Mouse (Mus musculus) heart, postnatal 0 days (tissue): ENCODE measurements around the gene Spag9. TPM values are rescaled to one million over a fixed set of nuclear protein-coding genes. Genes with fewer than 3 reads are reported as not detected.
A peak's percentile ranks its signal among the peaks of the same experiment; 100 is the strongest.

ENCODE experiments used
- ATAC-seq: fragments of 200-750 bp; cut with Nextera tagmentation; 2 replicates; pipeline ENCODE4 v1.8.0; 2017; ENCODE audit warnings: low read depth, moderate number of reproducible peaks, moderate library complexity; ENCODE audit not compliant: insufficient read depth
- DNase-seq: peaks from one replicate; pipeline ENCODE4 v3.0.0-alpha.2; 2016; ENCODE audit warnings: low spot score
- H3K27ac ChIP-seq: fragments of 300-500 bp; sonication (generic); 2 replicates; pipeline ENCODE4 v1.5.1; 2014; ENCODE audit warnings: low read depth, mild to moderate bottlenecking
- H3K27me3 ChIP-seq: fragments of 300-500 bp; sonication (generic); 2 replicates; pipeline ENCODE4 v1.6.1; 2014; ENCODE audit warnings: low read length, mixed read lengths; ENCODE audit not compliant: control insufficient read depth, insufficient read depth
- H3K36me3 ChIP-seq: fragments of 300-500 bp; sonication (generic); replicated peaks from 2 replicates; pipeline ENCODE4 v1.6.1; 2014; ENCODE audit warnings: low read length, mixed read lengths; ENCODE audit not compliant: control insufficient read depth, insufficient read depth
- H3K4me1 ChIP-seq: fragments of 300-500 bp; sonication (generic); 2 replicates; pipeline ENCODE4 v1.6.1; 2014; ENCODE audit warnings: antibody characterized with exemption; ENCODE audit not compliant: control insufficient read depth, insufficient read depth
- H3K4me2 ChIP-seq: fragments of 300-500 bp; sonication (generic); 2 replicates; pipeline ENCODE4 v1.6.1; 2014; ENCODE audit warnings: low read depth, mild to moderate bottlenecking, low read length, moderate library complexity
- H3K4me3 ChIP-seq: fragments of 300-500 bp; sonication (generic); 2 replicates; pipeline ENCODE4 v1.5.1; 2014; ENCODE audit warnings: low read depth, low read length
- H3K9ac ChIP-seq: fragments of 300-500 bp; sonication (generic); replicated peaks from 2 replicates; pipeline ENCODE4 v1.6.1; 2014; ENCODE audit warnings: low read depth, low read length, mixed read lengths
- H3K9me3 ChIP-seq: fragments of 300-500 bp; sonication (generic); replicated peaks from 2 replicates; pipeline ENCODE4 v1.6.1; 2016; ENCODE audit warnings: low read length; ENCODE audit not compliant: control insufficient read depth
- CTCF ChIP-seq: IDR thresholded peaks from 2 replicates; pipeline ENCODE4 v1.5.1; 2016; ENCODE audit warnings: antibody characterized with exemption, control low read depth, low read depth
- EP300 ChIP-seq: IDR thresholded peaks from 2 replicates; pipeline ENCODE4 v1.6.1; 2016; ENCODE audit warnings: antibody characterized with exemption, low read depth
- WGBS: fragments of 180-500 bp; shearing (Covaris S2); extraction: QIAGEN DNeasy Blood & Tissue Kit; methylation state at CpG from one replicate; pipeline ENCODE4 v1.1.7; 2014; 5-methylcytosine and 5-hydroxymethylcytosine counted together
- polyA plus RNA-seq: library from polyadenylated mRNA; unstranded; fragments of >200 nt; fragmentation: Nextera tagmentation; extraction: Ambion mirVana; gene quantifications from 2 replicates; pipeline ENCODE4 v1.2.1, GENCODE M21; 2015
- total RNA-seq: library from RNA; depleted of rRNA; stranded (reverse); fragments of >200 nt; gene quantifications from 2 replicates; pipeline ENCODE4 v1.2.3, GENCODE M21; 2014; ENCODE audit warnings: low replicate concordance

Spag9 gene
- total and polyA plus RNA-seq, 2 experiments from 2014 or later = 40.0 to 47.8 TPM

DNA sequence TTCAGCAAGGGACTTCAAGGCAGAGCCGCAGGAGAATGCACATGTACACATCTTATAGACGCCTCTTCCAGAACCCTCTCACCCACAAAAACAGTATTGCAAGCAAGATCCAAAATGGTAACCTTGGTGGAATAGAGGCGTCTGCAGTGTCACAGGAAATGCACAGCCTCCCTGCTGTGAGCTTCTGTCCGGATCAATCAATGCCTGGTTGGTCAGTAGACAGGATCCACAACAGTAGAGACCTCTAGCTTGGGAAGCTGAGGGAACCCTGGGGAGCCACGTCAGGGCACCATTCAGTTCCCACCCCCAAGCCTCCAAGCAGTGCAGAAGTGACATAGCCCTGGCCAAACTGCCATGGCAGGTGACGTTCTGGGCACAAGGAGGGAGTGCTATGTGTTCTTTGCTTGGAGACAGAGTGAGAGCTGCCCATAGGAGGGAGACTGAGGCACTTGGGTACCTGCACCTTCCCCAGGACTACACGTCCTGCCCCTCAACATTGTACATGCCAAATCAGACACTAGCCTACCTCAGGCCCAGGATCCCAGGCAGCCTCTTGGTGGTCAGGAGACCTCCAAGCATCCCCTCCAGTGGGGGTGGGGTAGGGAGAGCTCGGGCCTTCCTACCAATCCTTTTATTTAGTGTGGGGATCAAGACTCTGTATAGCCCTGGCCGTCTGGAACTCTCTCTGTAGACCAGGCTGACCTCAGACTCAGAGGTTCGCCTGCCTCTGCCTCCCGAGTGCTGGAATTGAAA, 151.0 kb downstream of the Spag9 start:
- no peak overlapping the region for H3K4me2 ChIP-seq
- DNase-seq = no peak
- H3K4me1 ChIP-seq = peaks cover 5% of the 10 kb centered on the region; the same call in 1 of the 2 replicates
- H3K9ac ChIP-seq = no peak overlapping the region
- no peaks in the 10 kb centered on the region for H3K36me3 ChIP-seq
- peaks cover 7% of the 10 kb centered on the region; the same call in 1 of the 2 replicates for H3K27me3 ChIP-seq
- H3K27ac ChIP-seq = no peak overlapping the region
- no peaks in the 10 kb centered on the region for H3K9me3 ChIP-seq
- no peak overlapping the region for H3K4me3 ChIP-seq
- 84% methylated on average over 11 of the region's 11 CpGs for WGBS
- no peak for TF ChIP-seq EP300
- TF ChIP-seq CTCF = no peak
- no peak for ATAC-seq

GRCm38 (mm10) chr11:94148105-94148696, 152.3 kb downstream of the Spag9 start:
- H3K27ac ChIP-seq = no peak overlapping the region
- TF ChIP-seq CTCF (no peak), EP300 (no peak)
- H3K36me3 ChIP-seq = no peaks in the 10 kb centered on the region
- H3K9ac ChIP-seq = no peak overlapping the region
- H3K4me3 ChIP-seq = no peak overlapping the region
- peaks cover 7% of the 10 kb centered on the region; the same call in 1 of the 2 replicates for H3K27me3 ChIP-seq
- ATAC-seq (no peak), DNase-seq (no peak)
- no peak overlapping the region for H3K4me2 ChIP-seq
- H3K4me1 ChIP-seq = peaks cover 5% of the 10 kb centered on the region; the same call in 1 of the 2 replicates
- 67% methylated on average over 12 of the region's 12 CpGs for WGBS
- H3K9me3 ChIP-seq = no peaks in the 10 kb centered on the region

DNA sequence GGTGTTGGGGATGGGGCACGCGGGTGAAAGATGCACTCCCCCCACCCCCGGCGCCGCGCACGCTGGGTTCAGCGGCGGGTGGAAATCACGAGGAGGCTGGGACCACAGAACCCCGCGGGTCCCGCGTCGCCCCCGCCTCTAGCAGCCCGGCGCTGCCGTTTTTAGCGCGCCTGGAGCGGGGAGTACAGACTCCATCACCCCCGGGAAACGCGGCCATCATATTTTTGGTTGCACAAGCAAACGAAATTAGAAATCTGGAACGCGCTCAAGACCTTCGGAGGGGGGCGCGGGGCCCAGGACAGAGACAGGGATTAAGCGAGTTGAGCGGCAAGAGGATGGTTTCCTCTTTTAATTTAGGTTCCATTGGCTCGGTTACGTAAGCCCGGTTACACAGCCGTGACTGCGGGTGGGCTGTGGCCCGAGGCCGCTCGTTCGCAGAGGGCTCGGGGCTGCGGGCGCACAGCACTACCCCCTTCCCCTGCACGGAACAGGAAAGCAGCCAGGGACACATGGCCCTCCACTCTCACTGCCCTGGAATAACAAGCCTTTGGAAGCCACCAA, 153.1 kb downstream of the Spag9 start:
- peaks cover 5% of the 10 kb centered on the region; the same call in 1 of the 2 replicates for H3K4me1 ChIP-seq
- H3K4me3 ChIP-seq = peak overlapping the region; percentile 54
- ATAC-seq = 0 out of 2 replicates have a peak, but pooled peaks have one; percentile 18
- peak overlapping the region; percentile 69 for H3K9ac ChIP-seq
- peak overlapping the region; percentile 83 for H3K4me2 ChIP-seq
- no peak for DNase-seq
- H3K36me3 ChIP-seq = no peaks in the 10 kb centered on the region
- H3K27me3 ChIP-seq = peaks cover 7% of the 10 kb centered on the region; the same call in 1 of the 2 replicates
- peak overlapping the region; percentile 39 for H3K27ac ChIP-seq
- TF ChIP-seq EP300 = no peak
- no peak for TF ChIP-seq CTCF
- WGBS = under 1% methylated on average over 46 of the region's 46 CpGs
- no peaks in the 10 kb centered on the region for H3K9me3 ChIP-seq

- H3K9me3 ChIP-seq = no peaks in the 10 kb centered on the region
- H3K27me3 ChIP-seq = peaks cover 7% of the 10 kb centered on the region; the same call in 1 of the 2 replicates
- H3K4me3 ChIP-seq = peak overlapping the region; percentile 54
- DNase-seq = no peak
- no peak for TF ChIP-seq EP300
- no peak for TF ChIP-seq CTCF
- H3K27ac ChIP-seq = peak overlapping the region; percentile 39
- ATAC-seq = 0 out of 2 replicates have a peak, but pooled peaks have one; percentile 15
- no peaks in the 10 kb centered on the region for H3K36me3 ChIP-seq
- peak overlapping the region; percentile 69 for H3K9ac ChIP-seq
- 32% methylated on average over 16 of the region's 16 CpGs for WGBS
- H3K4me2 ChIP-seq = peak overlapping the region; percentile 83
- peaks cover 5% of the 10 kb centered on the region; the same call in 1 of the 2 replicates for H3K4me1 ChIP-seq
These were observed 153.8 kb downstream of the Spag9 start for GRCm38 (mm10) chr11:94149509-94150259.
